Mouse (Mus musculus) right cerebral cortex, postnatal 14 days (tissue): ENCODE measurements around the gene Tnk2.

Source experiments
- DNase-seq: peaks from one replicate; pipeline ENCODE4 v3.0.0; 2022

Tnk2 gene

GRCm38 (mm10) chr16:32643661-32644061 lies at the start of gene Tnk2:
Gene Tnk2, plus strand, starts transcription at chr16:32643874.
- peak; percentile 85 for DNase-seq

- DNase-seq, result no peak
Measured at GRCm38 (mm10) chr16:32593916-32594315, 49.8 kb upstream of the Tnk2 start.

- DNase-seq, result no peak
Measured at GRCm38 (mm10) chr16:32594701-32595100, 49.0 kb upstream of the Tnk2 start.

GRCm38 (mm10) chr16:32595142-32595855 lies 48.4 kb upstream of the Tnk2 start:
- DNase-seq, result no peak

- DNase-seq, result no peak
Measured at GRCm38 (mm10) chr16:32597909-32598381, 45.7 kb upstream of the Tnk2 start.

GRCm38 (mm10) chr16:32599151-32599550 lies 44.5 kb upstream of the Tnk2 start:
- no peak for DNase-seq

GRCm38 (mm10) chr16:32602193-32602685 lies 41.4 kb upstream of the Tnk2 start:
- no peak for DNase-seq

- no peak for DNase-seq
Measured at GRCm38 (mm10) chr16:32607562-32608343, 35.9 kb upstream of the Tnk2 start.

DNA sequence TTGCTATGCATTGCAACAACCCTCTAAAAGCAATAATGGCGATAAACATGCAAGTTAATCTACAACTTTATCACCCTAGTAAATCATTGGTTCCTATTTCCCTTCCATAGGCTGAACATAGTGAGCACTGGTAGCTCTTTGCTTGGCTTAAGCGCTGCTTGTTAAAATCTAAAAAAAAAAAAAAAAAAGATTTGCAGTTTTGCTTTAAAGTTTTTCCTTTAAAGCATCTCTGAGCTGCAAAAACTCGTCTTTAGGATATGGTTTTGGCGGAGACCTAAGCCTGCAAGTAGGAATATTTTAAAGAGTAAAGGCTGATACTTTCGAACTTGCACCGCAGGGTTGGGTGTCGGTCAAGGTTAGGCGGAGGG lies 35.3 kb upstream of the Tnk2 start:
- no peak for DNase-seq

GRCm38 (mm10) chr16:32608712-32609400 lies 34.8 kb upstream of the Tnk2 start, which contains the start of gene Tfrc:
Gene Tfrc, plus strand, starts transcription at chr16:32608920.
- DNase-seq, result peak; percentile 96

DNA sequence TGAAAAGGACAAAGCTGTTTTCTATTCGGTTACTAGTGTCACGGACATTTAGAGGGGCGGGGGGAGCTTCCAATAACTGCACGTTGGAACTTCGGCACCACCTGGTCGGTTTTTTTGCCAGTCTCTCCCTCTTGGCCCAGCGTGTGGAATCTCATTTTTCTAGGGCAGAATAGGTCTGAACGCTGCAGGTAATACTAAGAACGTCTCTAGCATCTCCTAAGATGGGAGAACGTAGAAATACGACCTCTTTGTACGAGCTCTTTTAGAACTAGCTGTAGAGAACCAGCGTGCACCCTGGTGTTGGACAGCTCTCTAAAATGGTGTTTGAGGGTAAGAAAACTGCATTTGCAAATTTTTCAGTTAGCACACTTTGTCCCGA lies 34.3 kb upstream of the Tnk2 start:
- no peak for DNase-seq

- DNase-seq, result no peak
Measured at GRCm38 (mm10) chr16:32610460-32611255, 33.0 kb upstream of the Tnk2 start.

- DNase-seq, result no peak
Measured at GRCm38 (mm10) chr16:32612052-32612451, 31.6 kb upstream of the Tnk2 start.

GRCm38 (mm10) chr16:32613269-32613834 lies 30.3 kb upstream of the Tnk2 start:
- no peak for DNase-seq

DNA sequence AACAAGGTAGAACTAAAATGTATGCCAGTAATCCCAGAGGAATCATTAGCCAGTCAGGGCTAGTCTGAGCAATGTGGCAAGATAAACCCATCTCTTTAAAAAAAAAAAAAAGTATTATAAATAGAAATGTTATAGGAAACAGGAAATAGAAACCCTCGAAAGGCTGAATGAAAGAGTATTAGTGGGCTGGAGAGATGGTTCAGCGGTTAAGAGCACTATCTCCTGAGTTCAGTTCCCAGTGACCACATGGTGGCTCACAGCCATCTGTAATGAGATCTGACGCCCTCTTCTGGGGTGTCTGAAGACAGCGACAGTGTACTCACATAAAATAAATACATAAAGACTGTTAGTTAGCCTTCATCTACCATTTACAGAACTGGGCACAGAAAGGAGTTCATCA lies 29.6 kb upstream of the Tnk2 start:
- DNase-seq, result no peak

DNA sequence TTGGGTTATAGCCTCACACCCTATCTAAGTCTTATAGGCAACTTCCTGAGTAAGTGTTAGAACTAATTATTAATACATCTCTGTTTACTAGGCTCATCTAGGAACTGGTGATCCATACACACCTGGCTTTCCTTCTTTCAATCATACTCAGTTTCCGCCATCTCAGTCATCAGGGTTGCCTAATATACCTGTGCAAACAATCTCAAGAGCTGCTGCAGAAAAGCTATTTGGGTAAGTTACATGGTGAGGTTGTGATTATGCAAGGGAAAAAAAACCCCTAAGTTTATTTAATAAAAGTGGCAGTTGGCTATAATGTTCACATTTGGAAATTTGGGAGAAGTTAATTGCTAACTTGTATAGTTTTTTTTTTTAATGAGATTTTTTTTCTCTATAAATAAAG lies 24.7 kb upstream of the Tnk2 start:
- no peak for DNase-seq

- DNase-seq, result no peak
Measured at GRCm38 (mm10) chr16:32628140-32628539, 15.5 kb upstream of the Tnk2 start.

DNA sequence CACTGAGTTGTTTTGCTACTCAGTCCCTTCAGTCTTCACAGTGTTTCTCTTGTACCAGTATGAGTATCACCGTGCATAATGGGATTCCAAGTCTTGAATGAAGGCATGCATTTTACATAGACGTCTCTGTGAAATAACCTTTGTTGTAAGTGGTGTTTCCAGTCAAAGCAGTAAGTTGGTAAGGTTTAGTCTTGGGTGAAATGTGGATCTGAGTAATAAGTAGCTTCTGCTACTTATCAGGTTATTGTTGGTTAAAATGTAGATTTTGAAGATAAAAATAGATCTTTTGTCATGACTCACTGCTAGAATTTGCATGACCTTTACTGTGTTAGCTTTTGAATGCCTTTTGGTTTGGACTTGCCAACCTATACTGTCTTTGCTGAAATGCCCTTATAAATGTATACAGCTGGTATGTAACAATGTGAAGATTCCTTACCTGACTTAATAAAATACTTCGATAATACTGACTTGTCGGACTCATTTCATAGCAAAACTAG lies 11.3 kb upstream of the Tnk2 start:
- DNase-seq, result no peak

GRCm38 (mm10) chr16:32633486-32634012 lies 10.1 kb upstream of the Tnk2 start:
- no peak for DNase-seq

DNA sequence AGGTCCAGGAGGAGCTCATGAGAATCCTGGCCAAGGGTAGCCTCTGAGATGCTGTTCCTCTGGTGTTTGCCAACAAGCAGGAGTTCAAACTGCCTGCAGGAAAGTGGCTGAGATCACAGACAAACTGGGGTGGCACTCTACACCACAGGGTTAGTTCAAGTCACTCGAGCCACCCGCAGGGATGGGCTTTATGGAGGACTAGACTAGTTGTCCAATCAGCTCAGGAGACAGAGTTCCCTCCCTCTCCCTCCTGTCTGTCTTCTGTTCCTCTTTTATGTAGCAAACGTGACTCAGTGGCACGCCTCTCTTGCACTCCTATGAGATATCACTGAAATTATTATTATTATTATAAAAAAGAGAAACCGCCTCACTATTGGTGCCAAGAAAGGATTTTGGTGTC lies 9.5 kb upstream of the Tnk2 start:
- DNase-seq, result no peak

- no peak for DNase-seq
Measured at GRCm38 (mm10) chr16:32635314-32635713, 8.4 kb upstream of the Tnk2 start.

GRCm38 (mm10) chr16:32636331-32636730 lies 7.3 kb upstream of the Tnk2 start:
- no peak for DNase-seq
